Mouse (Mus musculus) heart, adult 2 months (tissue): Measurements from ENCODE around the gene Gm15517. TPM values are rescaled to one million over a fixed set of nuclear protein-coding genes. Genes with fewer than 3 reads are reported as not detected.
A peak's percentile ranks its signal among the peaks of the same experiment; 100 is the strongest.
"Not testable (repeated sequence)": the region's sequence is repeated elsewhere in the genome, so short reads cannot be mapped to it uniquely, and the experiment has no call there.

Experiments
- DNase-seq, 2 experiments: peaks; one replicate each; pipeline ENCODE4 v3.0.0; 2021
- H3K27ac ChIP-seq: fragments of 200-600 bp; 2 replicates; pipeline ENCODE4 v1.8.1; 2022
- H3K27me3 ChIP-seq: fragments of 200-500 bp; 2 replicates; pipeline ENCODE4 v1.6.1; 2012; ENCODE audit warnings: mild to moderate bottlenecking, low read length, inconsistent platforms, mixed read lengths; ENCODE audit not compliant: control insufficient read depth, insufficient read depth
- H3K36me3 ChIP-seq: fragments of 200-500 bp; 2 replicates; pipeline ENCODE4 v1.6.1; 2012; ENCODE audit warnings: low read length, inconsistent platforms; ENCODE audit not compliant: control insufficient read depth, insufficient read depth
- H3K4me1 ChIP-seq: fragments of 200-500 bp; 2 replicates; pipeline ENCODE4 v1.6.1; 2011; ENCODE audit warnings: low read length; ENCODE audit not compliant: control insufficient read depth, insufficient read depth
- H3K4me3 ChIP-seq: fragments of 200-600 bp; 2 replicates; pipeline ENCODE4 v1.8.1; 2022
- H3K79me2 ChIP-seq: fragments of 200-500 bp; replicated peaks from 2 replicates; pipeline ENCODE4 v1.6.1; 2012; ENCODE audit warnings: mild to moderate bottlenecking, inconsistent platforms, low read length, moderate library complexity, mixed read lengths; ENCODE audit not compliant: control insufficient read depth, insufficient read depth
- H3K9ac ChIP-seq: fragments of 200-500 bp; 2 replicates; pipeline ENCODE4 v1.6.1; 2012; ENCODE audit warnings: low read depth, mild to moderate bottlenecking, control low read depth, inconsistent platforms, low read length, mixed read lengths
- CTCF ChIP-seq: fragments of 200-600 bp; IDR thresholded peaks from 2 replicates; pipeline ENCODE4 v1.8.1; 2022; ENCODE audit warnings: antibody characterized with exemption, mild to moderate bottlenecking, moderate library complexity
- EP300 ChIP-seq: fragments of 200-500 bp; IDR thresholded peaks from 2 replicates; pipeline ENCODE4 v1.6.1; 2011; ENCODE audit warnings: low read depth, low read length, control low read depth; ENCODE audit not compliant: insufficient read depth
- POLR2A ChIP-seq: fragments of 200-500 bp; IDR thresholded peaks from 2 replicates; pipeline ENCODE4 v1.6.1; 2011; ENCODE audit warnings: mild to moderate bottlenecking, low read depth, low read length, control low read depth; ENCODE audit not compliant: insufficient read depth
- WGBS: fragments of 180-500 bp; shearing (Covaris S2); methylation state at CpG from one replicate; pipeline ENCODE4 v1.1.7; 2018; 5-methylcytosine and 5-hydroxymethylcytosine counted together
- intact Hi-C: fragments of 180-260 bp; cut with DNase I; formaldehyde crosslinking; loops from one replicate; pipeline ENCODE4 v1.15.1; 2025
- polyA plus RNA-seq: library from polyadenylated mRNA; depleted of rRNA; stranded (reverse); fragments of >200 nt; gene quantifications from 2 replicates; pipeline ENCODE4 v1.2.3, GENCODE M21; 2012
- total RNA-seq, 2 experiments: library from RNA; stranded (reverse); gene quantifications; 2 replicates each; pipeline ENCODE4 v1.2.3; 2021

The Gm15517 gene
- total and polyA plus RNA-seq, 3 experiments = not detected

- 0 out of 2 replicates have a peak, but pooled peaks cover 1% of the 10 kb centered on the region for H3K79me2 ChIP-seq
- 0 out of 2 replicates have a peak, but pooled peaks cover 2% of the 10 kb centered on the region for H3K36me3 ChIP-seq
- TF ChIP-seq CTCF (no peak), EP300 (no peak), POLR2A (no peak)
- H3K9ac ChIP-seq = peak overlapping the region; percentile 91
- no peaks in the 10 kb centered on the region for H3K27me3 ChIP-seq
- H3K27ac ChIP-seq = peak overlapping the region; percentile 99
- intact Hi-C loops = loop anchor here (5.0 to 10.0 kb wide), 3 partner anchors 58 to 305 kb away; partner anchors contain the start of genes Aspdh, Clec11a, Josd2 and Nr1h2
- DNase-seq = no peak
- under 1% methylated on average over 23 of the region's 23 CpGs for WGBS
- peak overlapping the region; percentile 97 for H3K4me3 ChIP-seq
- peaks cover 1% of the 10 kb centered on the region for H3K4me1 ChIP-seq
Observed at GRCm38 (mm10) chr7:44246984-44247470, 14.2 kb upstream of the Gm15517 start.

- H3K27ac ChIP-seq = no peak overlapping the region
- intact Hi-C loops = loop anchor here (5.0 to 10.0 kb wide), 3 partner anchors 57 to 304 kb away; partner anchors contain the start of genes Aspdh, Clec11a, Josd2 and Nr1h2
- 97% methylated on average over 2 of the region's 2 CpGs for WGBS
- 0 out of 2 replicates have a peak, but pooled peaks cover 2% of the 10 kb centered on the region for H3K36me3 ChIP-seq
- no peak for TF ChIP-seq CTCF
- no peak for TF ChIP-seq POLR2A
- TF ChIP-seq EP300 = no peak
- H3K9ac ChIP-seq = no peak overlapping the region
- no peak for DNase-seq
- no peaks in the 10 kb centered on the region for H3K27me3 ChIP-seq
- 0 out of 2 replicates have a peak, but pooled peaks cover 1% of the 10 kb centered on the region for H3K79me2 ChIP-seq
- peaks cover 1% of the 10 kb centered on the region for H3K4me1 ChIP-seq
- no peak overlapping the region for H3K4me3 ChIP-seq
Observed at GRCm38 (mm10) chr7:44247971-44248370, 13.3 kb upstream of the Gm15517 start.

GRCm38 (mm10) chr7:44249248-44249647, 12.0 kb upstream of the Gm15517 start:
- Histone ChIP-seq H3K9ac (no peak overlapping the region), H3K27ac (no peak overlapping the region), H3K79me2 (0 out of 2 replicates have a peak, but pooled peaks cover 1% of the 10 kb centered on the region), H3K36me3 (0 out of 2 replicates have a peak, but pooled peaks cover 2% of the 10 kb centered on the region), H3K4me3 (no peak overlapping the region), H3K27me3 (no peaks in the 10 kb centered on the region), H3K4me1 (peaks cover 1% of the 10 kb centered on the region)
- no peak for TF ChIP-seq CTCF
- no peak for DNase-seq
- WGBS = 91% methylated on average over 4 of the region's 4 CpGs
- intact Hi-C loops = loop anchor here (5.0 to 10.0 kb wide), 3 partner anchors 56 to 303 kb away; partner anchors contain the start of genes Aspdh, Clec11a, Josd2 and Nr1h2

- intact Hi-C loops, DNase-seq: not testable (repeated sequence)
Observed at GRCm38 (mm10) chr7:44250732-44251275, 10.4 kb upstream of the Gm15517 start.

GRCm38 (mm10) chr7:44253023-44253616, 8.1 kb upstream of the Gm15517 start:
- intact Hi-C loops = no loop called here
- TF ChIP-seq POLR2A (no peak), EP300 (no peak), CTCF (no peak)
- Histone ChIP-seq H3K4me1 (no peaks in the 10 kb centered on the region), H3K27me3 (no peaks in the 10 kb centered on the region), H3K36me3 (no peaks in the 10 kb centered on the region), H3K27ac (no peak overlapping the region), H3K79me2 (no peaks in the 10 kb centered on the region), H3K4me3 (no peak overlapping the region), H3K9ac (no peak overlapping the region)
- WGBS = 70% methylated on average over 15 of the region's 15 CpGs
- no peak for DNase-seq

More at GRCm38 (mm10) chr7:44250732-44251275, 10.4 kb upstream of the Gm15517 start:
- H3K27me3 ChIP-seq, H3K27ac ChIP-seq, H3K9ac ChIP-seq, H3K4me3 ChIP-seq, H3K36me3 ChIP-seq, H3K4me1 ChIP-seq, H3K79me2 ChIP-seq: not testable (repeated sequence)
- 87% methylated on average over 17 of the region's 17 CpGs for WGBS

- Histone ChIP-seq H3K79me2 (no peaks in the 10 kb centered on the region), H3K4me3 (no peak overlapping the region), H3K9ac (no peak overlapping the region), H3K4me1 (no peaks in the 10 kb centered on the region), H3K27ac (no peak overlapping the region), H3K27me3 (no peaks in the 10 kb centered on the region), H3K36me3 (no peaks in the 10 kb centered on the region)
- no peak for TF ChIP-seq CTCF
- no peak for TF ChIP-seq POLR2A
- no peak for TF ChIP-seq EP300
- DNase-seq = no peak
- WGBS = 62% methylated on average over 6 of the region's 6 CpGs
- intact Hi-C loops = no loop called here
Observed at GRCm38 (mm10) chr7:44254930-44255329, 6.3 kb upstream of the Gm15517 start.
